Mouse (Mus musculus): ENCODE measurements around the gene Tle1. TPM values are rescaled to one million over a fixed set of nuclear protein-coding genes. Genes with fewer than 3 reads are reported as not detected.

Tle1 gene
- polyA plus RNA-seq, 1 experiment from 2014 or later: 15.1 TPM

DNA sequence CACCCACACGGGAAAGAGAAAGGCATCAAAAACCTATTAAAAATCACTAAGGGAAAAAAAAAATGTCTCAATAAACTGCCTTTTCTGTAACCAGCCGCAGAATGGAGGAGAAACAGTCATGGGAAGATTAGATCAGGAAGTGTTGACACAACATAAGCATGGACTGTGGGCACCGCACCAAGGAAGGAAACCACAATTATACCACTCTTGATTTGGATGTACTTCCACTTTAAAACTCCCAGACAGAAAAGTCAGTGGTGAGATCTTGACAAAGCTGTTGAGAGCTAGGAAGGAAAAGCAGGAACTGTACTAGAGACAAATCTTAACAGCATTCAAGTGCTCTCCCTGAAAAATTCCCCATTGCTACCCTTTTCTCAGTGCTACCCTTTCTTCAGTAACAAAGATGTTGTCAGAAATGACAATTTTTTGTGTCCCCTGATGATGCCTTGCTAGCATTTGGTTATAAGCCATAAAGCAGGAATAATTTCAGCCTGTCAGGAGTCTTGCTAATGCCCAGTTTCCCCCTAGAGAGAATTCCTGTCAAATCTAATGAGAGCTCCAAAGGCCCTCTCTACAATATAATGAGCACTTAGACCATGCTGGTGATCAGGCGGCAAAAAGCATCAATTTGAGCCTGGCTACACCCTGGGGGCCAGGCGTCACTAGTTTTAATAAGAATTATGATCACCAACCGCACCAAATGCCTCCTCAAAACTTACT lies 5.4 kb downstream of the Tle1 start:
- no peak overlapping the region for H3K4me2 ChIP-seq
- peaks cover 65% of the 10 kb centered on the region for H3K4me1 ChIP-seq
- H3K9ac ChIP-seq: no peak overlapping the region
- WGBS (ENCODE audit: insufficient replicate concordance): 49% methylated on average over 6 of the region's 6 CpGs
- no peak overlapping the region for H3K4me3 ChIP-seq
- H3K27ac ChIP-seq: no peak overlapping the region
- peaks cover 37% of the 10 kb centered on the region for H3K36me3 ChIP-seq
- H3K27me3 ChIP-seq (replicated peaks): no peaks in the 10 kb centered on the region
- no peak for ATAC-seq
- H3K9me3 ChIP-seq (replicated peaks): no peaks in the 10 kb centered on the region

DNA sequence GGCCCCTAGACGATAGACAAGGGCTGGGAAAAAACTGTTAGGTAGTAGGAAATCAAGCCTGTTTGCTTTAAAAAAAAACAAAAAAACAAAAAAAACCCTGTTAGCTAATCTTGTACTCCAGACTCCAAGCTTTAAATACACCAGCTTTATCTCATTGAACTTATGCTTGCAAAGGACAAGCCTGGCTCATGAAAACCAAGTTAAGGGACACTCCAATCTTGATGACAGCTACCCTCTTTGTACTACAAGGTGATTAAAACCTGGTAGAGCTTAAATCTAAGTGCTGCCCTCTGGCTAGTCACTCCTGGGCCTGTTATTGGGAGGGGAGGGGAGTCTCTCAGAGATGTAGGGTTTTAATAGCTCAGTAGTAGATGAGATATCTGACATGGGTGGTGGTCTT lies 7.4 kb downstream of the Tle1 start:
- Histone ChIP-seq H3K4me3 (no peak overlapping the region), H3K9ac (no peak overlapping the region), H3K27me3 (replicated peaks) (no peaks in the 10 kb centered on the region), H3K4me2 (no peak overlapping the region), H3K9me3 (replicated peaks) (no peaks in the 10 kb centered on the region), H3K36me3 (peaks cover 39% of the 10 kb centered on the region), H3K27ac (no peak overlapping the region), H3K4me1 (peaks cover 47% of the 10 kb centered on the region)
- ATAC-seq: peak; percentile 46; the same call in 1 of the 2 replicates
- WGBS (ENCODE audit: insufficient replicate concordance): 48% methylated on average over 1 of the region's 1 CpGs

DNA sequence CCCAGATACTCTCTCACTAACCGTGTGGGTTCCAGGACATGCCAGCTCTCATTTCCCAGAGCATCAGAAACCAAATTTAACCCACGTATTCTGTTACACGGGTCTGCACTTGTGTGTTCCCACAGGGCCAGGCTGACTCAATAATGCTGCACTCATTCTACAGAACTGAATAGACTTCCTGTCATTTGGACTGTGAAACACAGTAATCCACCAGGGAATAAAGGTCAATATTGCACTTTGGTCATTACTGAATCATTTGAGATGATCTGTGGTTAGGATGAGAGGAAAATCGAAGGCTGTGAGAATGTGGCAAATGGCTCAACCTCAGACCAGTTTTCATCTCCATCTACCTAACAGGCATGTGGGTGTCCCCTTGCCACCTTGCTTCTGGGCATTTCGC lies 16.2 kb downstream of the Tle1 start:
- Histone ChIP-seq H3K27ac (no peak overlapping the region), H3K4me1 (0 out of 2 replicates have a peak, but pooled peaks cover 3% of the 10 kb centered on the region), H3K4me3 (no peak overlapping the region), H3K9me3 (replicated peaks) (no peaks in the 10 kb centered on the region), H3K27me3 (replicated peaks) (no peaks in the 10 kb centered on the region), H3K4me2 (no peak overlapping the region), H3K36me3 (peaks cover 20% of the 10 kb centered on the region), H3K9ac (no peak overlapping the region)
- ATAC-seq: no peak
- WGBS (ENCODE audit: insufficient replicate concordance): 73% methylated on average over 5 of the region's 5 CpGs

DNA sequence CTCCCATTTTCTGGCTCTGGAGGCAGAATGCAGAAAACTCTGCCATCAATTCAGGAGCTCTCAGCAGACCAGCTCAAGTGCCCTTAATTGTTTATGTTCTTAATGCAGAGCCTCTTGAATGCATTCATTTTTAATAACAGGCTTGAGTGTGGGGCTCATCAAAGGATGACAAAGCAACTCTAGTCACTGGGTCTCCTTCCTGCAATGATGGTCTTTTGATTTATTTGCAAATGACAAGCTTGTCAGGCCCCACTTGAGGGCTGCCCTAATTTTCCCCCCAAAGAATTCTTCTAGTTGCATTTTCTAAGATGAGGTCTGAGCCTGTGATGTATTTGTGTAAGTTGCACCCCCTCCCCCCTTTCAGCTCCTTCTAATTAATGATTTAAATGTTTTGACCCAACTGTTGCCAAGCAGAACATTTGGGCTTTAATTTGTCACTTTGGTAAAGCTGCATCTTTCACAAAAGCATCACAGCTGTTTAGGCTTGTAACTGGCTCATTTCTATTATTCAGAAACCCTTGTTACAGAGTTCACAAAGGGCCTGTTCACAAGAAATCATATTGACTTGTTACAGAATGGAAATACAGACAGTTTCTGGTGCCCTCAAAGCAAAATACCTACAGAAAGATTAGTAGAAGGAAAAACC lies 18.3 kb downstream of the Tle1 start:
- Histone ChIP-seq H3K27me3 (replicated peaks) (no peaks in the 10 kb centered on the region), H3K36me3 (peaks cover 23% of the 10 kb centered on the region), H3K4me1 (peaks cover 8% of the 10 kb centered on the region; the same call in 1 of the 2 replicates), H3K9me3 (replicated peaks) (no peaks in the 10 kb centered on the region), H3K9ac (no peak overlapping the region), H3K4me3 (no peak overlapping the region), H3K4me2 (no peak overlapping the region), H3K27ac (no peak overlapping the region)
- ATAC-seq: no peak

DNA sequence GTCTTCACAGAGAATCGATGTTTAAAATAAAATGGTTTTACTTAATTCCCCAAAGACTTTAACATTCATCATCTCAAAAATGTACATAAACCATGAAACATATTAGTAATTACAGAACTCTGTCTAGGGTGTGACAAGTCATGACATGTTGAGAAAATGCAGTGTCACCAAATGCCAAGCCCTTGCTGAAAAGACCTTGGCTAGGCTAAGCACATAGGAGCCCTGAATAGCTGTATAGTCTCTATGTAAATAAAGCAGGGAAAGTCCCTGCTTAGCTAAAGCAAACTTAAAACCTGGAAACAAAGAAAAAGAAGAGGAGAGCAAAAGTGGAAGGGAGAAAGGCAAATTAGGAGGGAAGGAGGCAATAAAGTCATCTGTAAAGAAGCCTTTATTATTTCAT lies 24.8 kb downstream of the Tle1 start:
- Histone ChIP-seq H3K9me3 (replicated peaks) (no peaks in the 10 kb centered on the region), H3K4me2 (no peak overlapping the region), H3K36me3 (peaks cover 13% of the 10 kb centered on the region), H3K27ac (no peak overlapping the region), H3K27me3 (replicated peaks) (no peaks in the 10 kb centered on the region), H3K4me1 (peaks cover 4% of the 10 kb centered on the region; the same call in 1 of the 2 replicates), H3K4me3 (no peak overlapping the region), H3K9ac (no peak overlapping the region)
- 73% methylated on average over 1 of the region's 1 CpGs for WGBS (ENCODE audit: insufficient replicate concordance)
- 0 out of 2 replicates have a peak, but pooled peaks have one; percentile 44 for ATAC-seq

DNA sequence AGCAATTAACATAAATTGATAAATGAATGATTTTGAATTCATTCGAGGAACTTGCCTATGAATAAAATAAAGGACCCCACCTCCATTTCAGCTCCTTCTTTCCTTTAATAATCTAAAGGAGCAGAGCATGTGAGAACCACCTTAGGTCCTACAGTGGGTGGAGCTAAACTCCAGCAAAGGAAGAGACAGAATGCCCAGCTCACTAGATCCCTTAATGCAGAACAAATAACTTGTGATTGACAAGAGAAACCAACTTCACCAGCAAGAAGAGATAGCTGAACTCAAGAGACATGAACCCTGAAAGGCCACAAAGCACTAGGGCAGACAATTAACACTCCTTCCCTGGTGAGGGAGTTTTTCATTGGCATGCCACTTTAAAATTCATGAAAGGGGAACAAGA lies 32.5 kb downstream of the Tle1 start:
- Histone ChIP-seq H3K9me3 (replicated peaks) (no peaks in the 10 kb centered on the region), H3K27ac (no peak overlapping the region), H3K4me2 (no peak overlapping the region), H3K4me3 (no peak overlapping the region), H3K9ac (no peak overlapping the region), H3K27me3 (replicated peaks) (no peaks in the 10 kb centered on the region), H3K36me3 (peaks cover 42% of the 10 kb centered on the region), H3K4me1 (no peaks in the 10 kb centered on the region; the same call in 1 of the 2 replicates)
- WGBS (ENCODE audit: insufficient replicate concordance): 50% methylated on average over 1 of the region's 1 CpGs
- ATAC-seq: no peak

DNA sequence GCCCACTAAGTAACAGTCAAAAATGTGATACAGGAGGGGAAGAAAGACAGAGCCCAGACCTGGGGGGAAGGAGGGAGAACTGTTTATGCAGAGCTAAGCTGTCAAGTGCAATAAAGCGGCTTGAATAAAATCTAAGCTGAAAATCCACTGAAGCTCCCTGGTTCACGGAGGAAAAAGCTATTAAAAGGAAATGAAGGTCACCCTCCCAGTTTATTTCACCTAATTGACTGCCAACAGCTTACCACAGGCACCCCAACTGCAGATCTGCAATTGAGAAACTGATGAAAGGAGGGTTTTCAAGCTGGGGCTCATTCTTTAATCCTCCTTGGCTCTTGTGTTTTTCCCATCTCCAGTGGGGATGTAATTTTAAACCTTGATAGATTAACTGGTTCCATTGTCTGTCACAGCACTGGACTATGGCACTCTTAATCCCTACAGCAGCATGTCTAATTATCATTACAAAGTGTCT lies 32.9 kb downstream of the Tle1 start:
- no peak for ATAC-seq

DNA sequence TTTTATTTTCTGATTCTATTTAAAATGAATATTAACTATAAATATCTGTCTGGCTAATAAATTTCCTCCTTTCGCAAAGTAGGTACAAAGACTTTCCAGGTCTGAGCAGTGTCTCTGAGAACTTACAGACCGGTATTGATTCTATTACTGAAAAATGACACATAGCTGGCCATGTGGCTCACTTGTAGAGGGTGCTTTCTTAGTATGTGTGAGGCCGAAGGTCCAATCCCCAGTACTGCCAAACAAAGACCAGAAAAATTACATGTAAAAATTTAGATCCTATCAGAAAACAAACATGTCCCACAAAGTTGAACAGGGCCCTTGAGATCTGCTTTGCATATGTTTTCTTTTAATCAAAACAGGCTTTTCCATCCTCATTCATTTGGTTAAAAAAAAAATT lies 33.5 kb downstream of the Tle1 start:
- 81% methylated on average over 3 of the region's 3 CpGs for WGBS (ENCODE audit: insufficient replicate concordance)
- no peak overlapping the region for H3K4me3 ChIP-seq
- H3K9ac ChIP-seq: no peak overlapping the region
- no peak for ATAC-seq
- peaks cover 6% of the 10 kb centered on the region for H3K4me1 ChIP-seq
- no peak overlapping the region for H3K4me2 ChIP-seq
- no peaks in the 10 kb centered on the region for H3K27me3 ChIP-seq (replicated peaks)
- no peaks in the 10 kb centered on the region for H3K9me3 ChIP-seq (replicated peaks)
- H3K27ac ChIP-seq: no peak overlapping the region
- H3K36me3 ChIP-seq: peaks cover 44% of the 10 kb centered on the region

More for the DNA sequence above, 32.9 kb downstream of the Tle1 start:
- Histone ChIP-seq H3K27me3 (replicated peaks) (no peaks in the 10 kb centered on the region), H3K4me2 (no peak overlapping the region), H3K9me3 (replicated peaks) (no peaks in the 10 kb centered on the region), H3K36me3 (peaks cover 43% of the 10 kb centered on the region), H3K4me3 (no peak overlapping the region), H3K9ac (no peak overlapping the region), H3K4me1 (peaks cover under 1% of the 10 kb centered on the region), H3K27ac (no peak overlapping the region)
- WGBS (ENCODE audit: insufficient replicate concordance): 59% methylated on average over 2 of the region's 2 CpGs

DNA sequence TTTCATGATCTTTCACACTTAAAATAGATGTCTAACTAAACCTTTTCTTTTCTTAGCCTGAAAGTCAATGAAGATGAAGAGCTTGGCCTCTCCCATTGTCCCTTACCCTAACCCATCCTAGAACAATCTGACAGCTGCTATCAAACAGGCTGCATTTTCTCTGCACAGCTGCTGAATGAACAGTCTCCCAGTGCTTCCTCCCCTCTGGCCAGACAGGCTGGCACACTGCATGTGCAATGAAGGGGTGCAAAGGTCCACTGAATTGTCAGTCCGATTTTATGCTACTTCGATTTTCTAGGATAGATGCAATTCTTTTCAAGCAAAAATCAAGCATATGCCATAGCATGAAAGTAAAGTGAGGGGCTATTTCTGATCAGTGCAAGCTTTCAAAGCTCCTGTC lies 34.2 kb downstream of the Tle1 start:
- Histone ChIP-seq H3K36me3 (peaks cover 44% of the 10 kb centered on the region), H3K4me3 (no peak overlapping the region), H3K27me3 (replicated peaks) (no peaks in the 10 kb centered on the region), H3K27ac (no peak overlapping the region), H3K9ac (no peak overlapping the region), H3K4me2 (no peak overlapping the region), H3K4me1 (peaks cover 12% of the 10 kb centered on the region), H3K9me3 (replicated peaks) (no peaks in the 10 kb centered on the region)
- no peak for ATAC-seq
- WGBS (ENCODE audit: insufficient replicate concordance): 81% methylated on average over 2 of the region's 2 CpGs

DNA sequence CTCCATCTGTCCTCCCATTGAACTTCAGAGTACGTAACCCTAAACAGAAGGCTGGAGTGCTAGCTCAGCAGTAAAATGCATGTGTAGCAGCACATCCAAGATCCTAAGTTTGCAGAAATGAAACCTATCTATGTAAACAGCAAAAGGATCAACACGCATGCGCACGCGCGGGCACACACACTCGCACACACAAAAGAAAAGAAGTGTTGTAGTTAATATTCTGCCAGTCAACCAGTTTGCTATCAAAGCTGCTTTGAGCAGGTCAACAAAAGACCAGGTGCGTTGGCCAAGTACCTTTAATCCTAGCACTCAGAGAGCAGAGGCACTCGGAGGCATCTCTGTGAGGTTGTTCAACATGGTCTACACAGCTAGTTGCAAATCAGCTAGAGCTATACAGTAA lies 35.0 kb downstream of the Tle1 start:
- ATAC-seq: no peak
- Histone ChIP-seq H3K9me3 (replicated peaks) (no peaks in the 10 kb centered on the region), H3K27ac (no peak overlapping the region), H3K4me2 (no peak overlapping the region), H3K27me3 (replicated peaks) (no peaks in the 10 kb centered on the region), H3K36me3 (peaks cover 49% of the 10 kb centered on the region), H3K4me3 (no peak overlapping the region), H3K9ac (no peak overlapping the region), H3K4me1 (peaks cover 13% of the 10 kb centered on the region)
- 93% methylated on average over 9 of the region's 9 CpGs for WGBS (ENCODE audit: insufficient replicate concordance)

DNA sequence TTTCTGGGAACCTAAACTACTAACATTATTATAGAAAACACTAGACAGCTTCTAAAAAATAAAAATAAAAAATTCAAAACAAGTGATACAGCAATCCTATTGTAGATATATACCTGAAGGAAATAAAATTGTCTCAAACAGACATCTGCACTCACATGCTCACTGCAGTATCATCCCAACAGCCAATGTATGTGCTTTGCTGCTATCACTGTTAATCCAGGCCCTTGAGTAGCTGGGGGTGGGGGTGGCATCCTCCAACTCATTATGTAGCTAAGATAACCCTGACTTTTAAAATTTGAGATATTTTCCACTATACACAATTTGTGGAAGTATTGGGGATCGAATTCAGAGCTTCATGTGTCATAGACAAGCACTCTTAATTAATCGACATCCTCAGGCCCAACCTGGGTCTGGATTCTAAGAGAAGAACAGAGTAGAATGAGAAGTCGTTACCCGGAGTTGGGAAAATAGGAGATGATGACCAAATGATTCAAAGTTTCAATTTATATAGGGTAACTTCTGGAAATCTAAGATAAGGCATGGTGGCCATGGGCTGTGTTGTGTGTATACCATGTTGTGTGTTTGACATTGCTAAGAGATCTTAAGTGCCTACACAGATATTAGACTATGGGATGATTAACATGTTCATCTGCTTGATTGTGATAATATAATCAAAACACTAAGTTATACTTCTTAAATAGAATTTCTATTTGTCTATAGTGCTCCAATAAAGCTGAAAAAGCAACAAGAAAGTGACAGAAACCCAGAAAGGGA lies 38.1 kb downstream of the Tle1 start:
- Histone ChIP-seq H3K4me1 (peaks cover 20% of the 10 kb centered on the region), H3K9ac (no peak overlapping the region), H3K4me3 (no peak overlapping the region), H3K27me3 (replicated peaks) (no peaks in the 10 kb centered on the region), H3K4me2 (no peak overlapping the region), H3K36me3 (peaks cover 48% of the 10 kb centered on the region), H3K27ac (no peak overlapping the region), H3K9me3 (replicated peaks) (no peaks in the 10 kb centered on the region)
- peak; percentile 72; the same call in 1 of the 2 replicates for ATAC-seq
- 79% methylated on average over 4 of the region's 4 CpGs for WGBS (ENCODE audit: insufficient replicate concordance)

DNA sequence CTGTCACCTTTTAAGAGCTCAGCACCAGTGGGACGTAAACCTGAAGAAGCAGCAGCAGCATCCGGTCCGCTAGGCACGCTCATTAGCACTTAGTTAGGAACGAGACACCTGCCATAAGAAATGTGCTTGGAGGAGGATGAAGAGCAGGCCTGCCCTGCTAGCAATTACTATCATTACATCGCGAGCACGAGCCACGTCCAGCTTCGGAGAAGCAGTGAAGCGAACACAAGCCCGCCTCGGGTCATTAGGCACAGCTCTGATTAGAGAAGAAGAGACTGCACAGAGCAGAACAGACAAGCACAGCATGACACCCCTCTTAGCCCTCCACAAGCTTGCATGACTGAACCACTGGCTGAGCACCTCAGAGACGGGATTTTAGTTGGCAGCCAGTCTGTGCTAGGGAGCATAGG lies 40.6 kb downstream of the Tle1 start:
- H3K27ac ChIP-seq: no peak overlapping the region
- no peak overlapping the region for H3K4me2 ChIP-seq
- H3K9ac ChIP-seq: no peak overlapping the region
- peaks cover 42% of the 10 kb centered on the region for H3K36me3 ChIP-seq
- WGBS (ENCODE audit: insufficient replicate concordance): 79% methylated on average over 14 of the region's 14 CpGs
- no peaks in the 10 kb centered on the region for H3K9me3 ChIP-seq (replicated peaks)
- H3K4me3 ChIP-seq: no peak overlapping the region
- no peak for ATAC-seq
- H3K27me3 ChIP-seq (replicated peaks): no peaks in the 10 kb centered on the region
- peaks cover 20% of the 10 kb centered on the region for H3K4me1 ChIP-seq
